Mouse (Mus musculus) heart, embryonic 16.5 days (tissue): Measurements from ENCODE around the gene Ppp2r1b. TPM values are rescaled to one million over a fixed set of nuclear protein-coding genes. Genes with fewer than 3 reads are reported as not detected.

Experiments used
- ATAC-seq: fragments of 200-750 bp; cut with Nextera tagmentation; replicated peaks from 2 replicates; pipeline ENCODE4 v1.8.0; 2017; ENCODE audit warnings: moderate number of reproducible peaks; ENCODE audit not compliant: insufficient read depth, low FRiP score; ENCODE audit errors: extremely low read depth
- H3K27ac ChIP-seq: fragments of 300-500 bp; sonication (generic); 2 replicates; pipeline ENCODE4 v1.5.1; 2014; ENCODE audit warnings: mild to moderate bottlenecking, low read length, control low read depth, moderate library complexity
- H3K27me3 ChIP-seq: fragments of 300-500 bp; sonication (generic); 2 replicates; pipeline ENCODE4 v1.6.1; 2014; ENCODE audit warnings: low read length, mixed read lengths; ENCODE audit not compliant: control insufficient read depth, insufficient read depth
- H3K36me3 ChIP-seq: fragments of 300-500 bp; sonication (generic); 2 replicates; pipeline ENCODE4 v1.6.1; 2014; ENCODE audit not compliant: control insufficient read depth, insufficient read depth
- H3K4me1 ChIP-seq: fragments of 300-500 bp; sonication (generic); 2 replicates; pipeline ENCODE4 v1.6.1; 2014; ENCODE audit warnings: low read length, mixed read lengths; ENCODE audit not compliant: control insufficient read depth, insufficient read depth
- H3K4me2 ChIP-seq: fragments of 300-500 bp; sonication (generic); 2 replicates; pipeline ENCODE4 v1.6.1; 2014; ENCODE audit warnings: low read depth, mild to moderate bottlenecking, control low read depth, low read length
- H3K4me3 ChIP-seq: fragments of 300-500 bp; sonication (generic); 2 replicates; pipeline ENCODE4 v1.5.1; 2014; ENCODE audit warnings: mild to moderate bottlenecking, control low read depth, low read length
- H3K9ac ChIP-seq: fragments of 300-500 bp; sonication (generic); 2 replicates; pipeline ENCODE4 v1.6.1; 2014; ENCODE audit warnings: low read length, control low read depth
- H3K9me3 ChIP-seq: fragments of 300-500 bp; sonication (generic); replicated peaks from 2 replicates; pipeline ENCODE4 v1.6.1; 2016; ENCODE audit warnings: low read length; ENCODE audit not compliant: control insufficient read depth
- WGBS: fragments of 180-500 bp; shearing (Covaris S2); extraction: QIAGEN DNeasy Blood & Tissue Kit; methylation state at CpG from one replicate; pipeline ENCODE4 v1.1.7; 2014; 5-methylcytosine and 5-hydroxymethylcytosine counted together
- polyA plus RNA-seq: library from polyadenylated mRNA; unstranded; fragments of >200 nt; fragmentation: Nextera tagmentation; extraction: Ambion mirVana; gene quantifications from 2 replicates; pipeline ENCODE4 v1.2.1, GENCODE M21; 2015

The Ppp2r1b gene
- polyA plus RNA-seq, 1 experiment from 2014 or later: 41.8 TPM

DNA sequence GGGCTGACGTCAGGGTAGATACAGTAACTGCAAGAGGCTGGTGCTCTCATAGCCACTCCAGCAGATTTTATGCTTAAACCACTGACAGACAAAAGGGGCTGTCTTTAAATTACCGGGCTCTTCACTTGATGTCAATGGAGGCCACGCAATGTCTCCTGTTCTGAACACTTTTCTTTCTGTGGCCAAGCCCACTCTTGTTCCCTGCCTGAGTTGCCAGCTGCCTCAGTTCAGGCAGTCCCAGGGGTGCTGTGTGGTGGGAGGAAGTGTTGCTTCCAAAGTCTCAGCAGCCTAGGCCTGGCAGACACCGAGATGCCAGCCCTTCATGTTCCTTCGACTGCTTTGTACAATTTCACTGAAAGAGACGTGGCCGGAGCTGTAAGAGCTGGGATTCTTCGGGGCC lies 39.0 kb downstream of the Ppp2r1b start:
- Histone ChIP-seq H3K4me1 (peaks cover 26% of the 10 kb centered on the region), H3K9me3 (no peaks in the 10 kb centered on the region), H3K9ac (no peak overlapping the region), H3K27me3 (no peaks in the 10 kb centered on the region), H3K36me3 (peaks cover 19% of the 10 kb centered on the region), H3K4me3 (no peak overlapping the region), H3K4me2 (no peak overlapping the region), H3K27ac (no peak overlapping the region; the same call in 1 of the 2 replicates)
- ATAC-seq: no peak
- WGBS: 81% methylated on average over 8 of the region's 8 CpGs

DNA sequence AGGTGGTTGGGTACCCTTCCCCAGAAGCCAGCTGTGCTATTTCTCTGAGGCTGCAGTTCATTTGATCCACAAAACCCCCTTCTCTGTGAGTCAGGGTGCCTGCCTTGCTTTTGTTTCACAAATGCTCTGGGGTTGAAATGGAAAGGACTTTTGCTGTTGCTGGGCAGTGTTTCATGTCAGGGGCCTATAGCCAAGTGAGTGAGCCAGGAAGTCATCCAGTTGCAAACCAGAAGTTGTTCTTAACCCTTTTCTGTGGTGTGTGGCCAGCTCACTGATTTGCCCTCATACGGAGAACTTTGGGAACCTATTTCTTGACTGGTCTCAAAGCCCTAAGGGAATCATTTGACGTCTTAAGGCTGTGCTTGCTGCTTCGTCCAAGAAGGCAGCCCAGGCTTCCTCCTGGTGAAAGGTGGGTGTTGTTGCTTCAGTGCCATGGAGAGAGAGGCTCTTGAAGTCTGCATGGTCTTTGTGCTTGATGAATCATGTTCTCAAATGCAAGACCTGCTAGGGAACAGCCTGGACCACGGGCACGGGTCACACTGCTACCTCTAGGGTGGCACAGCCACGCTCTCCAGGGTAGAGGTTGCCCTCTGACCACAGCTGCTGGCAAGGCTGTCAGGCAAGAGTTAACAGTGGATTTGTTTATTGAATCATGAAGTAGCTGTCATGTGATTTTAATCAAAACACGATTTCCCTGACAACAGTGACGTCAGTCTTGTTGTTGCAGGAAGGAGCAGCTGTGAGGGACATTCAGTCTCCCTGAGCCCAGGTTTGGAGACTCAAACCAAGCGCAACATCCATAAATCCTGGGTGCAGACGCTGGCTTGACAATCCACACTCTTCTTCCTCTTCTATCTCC lies 39.9 kb downstream of the Ppp2r1b start:
- Histone ChIP-seq H3K27ac (peak overlapping the region; percentile 49), H3K9me3 (no peaks in the 10 kb centered on the region), H3K36me3 (peaks cover 12% of the 10 kb centered on the region), H3K4me1 (peaks cover 26% of the 10 kb centered on the region), H3K9ac (0 out of 2 replicates have a peak overlapping the region, but pooled peaks have one; percentile 5), H3K4me2 (no peak overlapping the region), H3K27me3 (no peaks in the 10 kb centered on the region), H3K4me3 (no peak overlapping the region)
- peak; percentile 11 for ATAC-seq
- 67% methylated on average over 10 of the region's 10 CpGs for WGBS

DNA sequence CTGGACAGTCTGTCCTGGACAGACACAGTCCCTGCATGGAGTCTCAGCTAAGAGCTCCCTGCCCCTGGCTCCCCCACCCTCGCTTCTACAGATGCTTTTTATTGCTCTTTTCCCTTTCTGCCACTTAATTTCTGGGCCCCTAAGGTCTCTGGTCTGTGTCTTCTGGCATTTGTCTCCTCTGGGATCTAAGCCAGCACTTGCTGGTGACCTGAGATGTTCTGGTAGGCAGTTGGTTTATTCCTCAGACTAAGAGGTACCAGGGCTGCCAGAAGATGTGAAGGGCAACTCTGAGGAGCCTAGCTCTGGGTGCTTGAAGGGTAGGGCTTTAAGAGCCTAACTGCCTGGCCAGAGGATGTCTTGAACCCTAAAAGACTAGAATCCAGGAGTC lies 40.5 kb downstream of the Ppp2r1b start:
- H3K27ac ChIP-seq: peak overlapping the region; percentile 49
- H3K36me3 ChIP-seq: peaks cover 6% of the 10 kb centered on the region
- no peak overlapping the region for H3K4me2 ChIP-seq
- no peaks in the 10 kb centered on the region for H3K9me3 ChIP-seq
- 0 out of 2 replicates have a peak overlapping the region, but pooled peaks have one; percentile 5 for H3K9ac ChIP-seq
- 45% methylated on average over 1 of the region's 1 CpGs for WGBS
- H3K27me3 ChIP-seq: no peaks in the 10 kb centered on the region
- ATAC-seq: no peak
- H3K4me3 ChIP-seq: no peak overlapping the region
- H3K4me1 ChIP-seq: peaks cover 26% of the 10 kb centered on the region

DNA sequence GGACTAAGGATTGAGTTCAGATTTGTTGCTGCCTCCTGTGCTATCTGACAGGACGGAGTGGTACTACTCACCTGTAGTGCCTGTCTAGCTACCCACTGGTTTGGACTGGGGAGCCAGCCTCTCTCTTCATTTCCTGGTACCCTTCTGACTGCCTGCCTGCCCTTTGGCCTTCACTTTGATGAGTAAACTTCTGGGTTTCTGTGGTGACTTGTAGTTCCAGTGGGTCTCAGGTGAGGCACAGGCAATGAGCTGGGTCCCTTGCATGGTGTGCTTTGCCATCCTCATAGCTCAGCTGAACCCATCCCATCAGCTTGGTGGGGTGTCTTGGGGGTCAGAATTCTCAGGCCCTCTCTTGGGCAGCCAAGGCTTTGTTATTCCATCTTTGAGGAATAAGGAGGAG lies 41.8 kb downstream of the Ppp2r1b start:
- no peaks in the 10 kb centered on the region for H3K27me3 ChIP-seq
- H3K36me3 ChIP-seq: peaks cover 2% of the 10 kb centered on the region; the same call in 1 of the 2 replicates
- ATAC-seq: no peak
- H3K9ac ChIP-seq: no peak overlapping the region
- no peak overlapping the region for H3K27ac ChIP-seq
- H3K9me3 ChIP-seq: no peaks in the 10 kb centered on the region
- no peak overlapping the region for H3K4me2 ChIP-seq
- H3K4me1 ChIP-seq: peaks cover 26% of the 10 kb centered on the region
- 100% methylated on average over 1 of the region's 1 CpGs for WGBS
- H3K4me3 ChIP-seq: no peak overlapping the region

DNA sequence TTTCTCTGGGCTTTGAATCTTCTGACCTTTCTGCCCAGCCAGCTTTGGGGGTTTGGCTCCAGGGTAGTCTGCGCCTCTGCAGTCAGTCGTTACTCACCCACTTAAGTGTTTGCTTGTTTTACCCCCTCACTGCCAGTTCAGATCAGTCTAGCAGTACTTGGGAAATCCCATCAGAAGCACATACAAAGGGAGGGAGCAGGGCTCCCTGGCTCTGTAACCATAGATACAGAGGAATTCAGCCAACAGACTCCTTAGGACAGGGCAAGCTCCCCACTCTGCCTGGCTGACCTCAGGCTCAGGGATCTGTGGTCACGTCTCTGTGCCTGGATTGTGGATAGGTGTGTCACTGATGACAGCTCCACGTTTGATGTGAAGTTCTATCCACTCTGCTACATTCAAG lies 42.2 kb downstream of the Ppp2r1b start:
- peaks cover 2% of the 10 kb centered on the region; the same call in 1 of the 2 replicates for H3K36me3 ChIP-seq
- H3K9ac ChIP-seq: no peak overlapping the region
- ATAC-seq: no peak
- no peak overlapping the region; the same call in 1 of the 2 replicates for H3K27ac ChIP-seq
- no peaks in the 10 kb centered on the region for H3K27me3 ChIP-seq
- no peak overlapping the region for H3K4me2 ChIP-seq
- no peaks in the 10 kb centered on the region for H3K9me3 ChIP-seq
- peaks cover 26% of the 10 kb centered on the region for H3K4me1 ChIP-seq
- H3K4me3 ChIP-seq: no peak overlapping the region
- 32% methylated on average over 4 of the region's 4 CpGs for WGBS

DNA sequence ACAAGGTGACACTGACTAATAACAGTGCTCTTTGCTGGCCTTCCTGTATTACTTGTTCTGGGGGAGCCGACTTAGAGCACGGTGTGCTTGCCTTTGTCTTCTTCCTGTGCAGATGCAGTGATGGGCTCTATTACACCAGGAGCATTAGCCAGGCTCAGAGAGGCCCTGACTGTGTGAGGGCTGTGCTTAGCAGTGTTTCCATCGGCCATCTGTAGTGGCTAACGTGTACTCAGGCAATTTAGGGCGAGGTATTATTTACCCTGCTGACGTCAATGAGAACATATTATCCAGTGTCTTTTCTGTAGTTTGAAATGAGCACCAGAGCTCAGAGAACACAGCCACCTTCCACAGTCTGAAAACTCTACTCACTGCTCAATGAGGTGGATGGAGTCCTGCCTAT lies 44.1 kb downstream of the Ppp2r1b start:
- Histone ChIP-seq H3K27me3 (no peaks in the 10 kb centered on the region), H3K27ac (no peak overlapping the region), H3K36me3 (peaks cover under 1% of the 10 kb centered on the region; the same call in 1 of the 2 replicates), H3K4me3 (no peak overlapping the region), H3K9ac (no peak overlapping the region), H3K4me2 (no peak overlapping the region), H3K9me3 (no peaks in the 10 kb centered on the region), H3K4me1 (peaks cover 31% of the 10 kb centered on the region)
- no peak for ATAC-seq
- 59% methylated on average over 6 of the region's 6 CpGs for WGBS

DNA sequence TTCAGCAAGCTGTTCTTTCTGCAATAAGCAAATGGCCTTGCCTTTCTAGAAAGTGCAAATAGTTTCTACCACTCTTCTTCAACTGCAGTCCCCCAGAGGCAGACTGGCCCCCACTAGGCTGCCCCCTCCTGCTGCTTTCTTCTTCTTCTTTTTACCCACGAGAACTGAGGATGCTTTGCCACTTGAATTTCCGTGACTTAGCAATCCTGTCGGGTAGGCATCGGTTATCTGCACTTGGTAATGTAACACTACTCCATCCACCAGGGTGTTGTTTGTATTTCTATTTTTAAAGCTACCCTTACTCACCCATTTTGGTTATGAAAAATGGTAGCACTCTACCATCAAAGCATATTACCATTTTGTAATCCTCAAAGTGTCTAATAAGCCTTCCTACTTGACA lies 44.9 kb downstream of the Ppp2r1b start:
- ATAC-seq: no peak
- H3K36me3 ChIP-seq: peaks cover 6% of the 10 kb centered on the region; the same call in 1 of the 2 replicates
- no peaks in the 10 kb centered on the region for H3K27me3 ChIP-seq
- H3K9ac ChIP-seq: no peak overlapping the region
- no peak overlapping the region for H3K27ac ChIP-seq
- no peak overlapping the region for H3K4me3 ChIP-seq
- WGBS: 66% methylated on average over 4 of the region's 4 CpGs
- H3K9me3 ChIP-seq: no peaks in the 10 kb centered on the region
- H3K4me2 ChIP-seq: no peak overlapping the region
- peaks cover 29% of the 10 kb centered on the region for H3K4me1 ChIP-seq

DNA sequence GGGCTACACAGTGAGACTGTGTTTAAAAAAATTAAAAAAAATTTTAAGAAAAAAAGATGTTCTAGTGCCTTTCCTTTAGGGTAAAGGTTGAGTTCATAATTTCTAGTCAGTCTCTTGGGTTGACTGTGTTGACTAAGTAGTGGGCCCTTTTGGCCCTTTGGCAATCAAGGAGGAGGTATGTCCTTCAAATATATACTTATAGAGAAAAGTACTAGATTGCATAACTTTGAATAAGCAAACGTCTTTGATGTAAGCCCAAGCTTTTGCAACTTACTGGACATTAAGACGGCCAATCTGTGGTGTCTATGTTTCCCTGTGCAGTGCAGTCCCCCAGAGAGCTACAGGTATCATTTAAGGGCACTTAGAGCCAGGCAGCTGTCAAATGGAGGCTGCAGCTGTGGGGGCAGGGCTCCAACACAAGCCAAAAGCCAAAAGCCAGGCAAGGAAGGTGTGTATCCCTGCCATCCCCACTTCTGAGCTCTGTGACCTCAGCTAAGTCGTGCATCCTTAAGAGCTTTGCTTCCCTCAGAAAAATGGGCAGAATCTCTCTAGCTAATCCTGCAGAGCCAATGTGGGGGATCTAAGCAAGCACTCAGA lies 45.5 kb downstream of the Ppp2r1b start:
- no peaks in the 10 kb centered on the region for H3K27me3 ChIP-seq
- no peaks in the 10 kb centered on the region for H3K9me3 ChIP-seq
- H3K4me2 ChIP-seq: no peak overlapping the region
- H3K36me3 ChIP-seq: peaks cover 8% of the 10 kb centered on the region
- peaks cover 23% of the 10 kb centered on the region for H3K4me1 ChIP-seq
- no peak overlapping the region for H3K9ac ChIP-seq
- no peak for ATAC-seq
- no peak overlapping the region for H3K4me3 ChIP-seq
- 78% methylated on average over 3 of the region's 3 CpGs for WGBS
- H3K27ac ChIP-seq: no peak overlapping the region

DNA sequence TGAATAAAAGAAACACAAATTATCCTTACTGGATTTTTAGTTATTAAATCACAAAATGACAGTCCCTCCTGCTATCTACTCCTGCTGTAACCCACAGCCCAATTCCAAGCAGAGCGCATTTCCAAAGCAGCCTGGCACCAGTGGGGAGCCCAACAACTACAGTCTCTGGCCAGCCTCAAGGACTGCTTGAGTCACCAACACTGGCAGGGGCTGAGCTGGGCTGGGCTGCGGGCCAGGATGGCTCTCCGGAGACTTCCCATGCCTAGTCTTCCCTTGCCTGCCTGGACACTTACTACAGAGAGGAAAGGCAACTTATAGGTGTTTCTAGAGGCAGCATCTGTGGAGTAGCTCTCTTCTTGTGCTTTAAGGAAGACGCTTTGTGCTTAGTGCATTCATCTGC lies 48.6 kb downstream of the Ppp2r1b start:
- Histone ChIP-seq H3K9me3 (no peaks in the 10 kb centered on the region), H3K4me1 (peaks cover 5% of the 10 kb centered on the region; the same call in 1 of the 2 replicates), H3K4me3 (no peak overlapping the region), H3K4me2 (no peak overlapping the region), H3K27ac (no peak overlapping the region), H3K36me3 (peaks cover 18% of the 10 kb centered on the region), H3K27me3 (no peaks in the 10 kb centered on the region), H3K9ac (no peak overlapping the region)
- WGBS: 47% methylated on average over 4 of the region's 4 CpGs
- ATAC-seq: peak; percentile 86
